In genomic region chr8:120948620-120949491, GRCm38 (mm10) we compare ENCODE assay signal across 11 mouse cellular contexts.
A peak's percentile ranks its signal among the peaks of the same experiment; 100 is the strongest.
DNase-seq lines count a peak whose midpoint lies in the region; ATAC-seq and TF ChIP-seq lines count a peak whose summit lies in the region.
"Had no signal": no experiment of that assay in that cellular context is flagged by ENCODE, and none has a peak within 500 bp of the region (broad histone marks: within the 10 kb centered on the region; RNA-seq: fewer than 3 reads in every experiment).

No protein-coding gene starts in this region.

- TF ChIP-seq CTCF in hindbrain, postnatal 0 days (IDR thresholded peaks at IDR 0.05; ENCODE audit: low read depth): no peak
- no peak for TF ChIP-seq CTCF in thymus, adult 2 months (IDR thresholded peaks at IDR 0.05; ENCODE audit: borderline replicate concordance, control insufficient read depth, extremely low read depth, insufficient read depth, low read length, poor library complexity)

- no peak overlapping the region for H3K9ac ChIP-seq in hindbrain, embryonic 11.5 days (ENCODE audit: low read depth, low read length)
- no peak overlapping the region for H3K9ac ChIP-seq in hindbrain, postnatal 0 days (replicated peaks; ENCODE audit: low read length)
- peak overlapping the region; percentile 55 for H3K9ac ChIP-seq in intestine, embryonic 16.5 days (ENCODE audit: low read depth, low read length)
- H3K9ac ChIP-seq: limb, embryonic 13.5 days; neural tube, embryonic 12.5 days had no signal

- H3K9me3 ChIP-seq in hindbrain, embryonic 11.5 days (ENCODE audit: control insufficient read depth, low read length): no peaks in the 10 kb centered on the region
- no peaks in the 10 kb centered on the region for H3K9me3 ChIP-seq in hindbrain, postnatal 0 days (ENCODE audit: low read length)
- H3K9me3 ChIP-seq in intestine, embryonic 16.5 days (ENCODE audit: control insufficient read depth, low read length): no peaks in the 10 kb centered on the region
- H3K9me3 ChIP-seq: limb, embryonic 13.5 days; neural tube, embryonic 12.5 days had no signal

- TF ChIP-seq POLR2A in thymus, adult 2 months (IDR thresholded peaks at IDR 0.05; ENCODE audit: control insufficient read depth, extremely low read depth, insufficient read depth, low read length, poor library complexity): no peak

- H3K4me1 ChIP-seq in hindbrain, embryonic 11.5 days (replicated peaks; ENCODE audit: control insufficient read depth, insufficient read depth, low read length): no peaks in the 10 kb centered on the region
- no peaks in the 10 kb centered on the region for H3K4me1 ChIP-seq in hindbrain, postnatal 0 days (ENCODE audit: insufficient read depth, low read length)
- peaks cover 12% of the 10 kb centered on the region for H3K4me1 ChIP-seq in thymus, adult 2 months (replicated peaks; ENCODE audit: control insufficient read depth, insufficient read depth, low read length)
- H3K4me1 ChIP-seq in intestine, embryonic 16.5 days (ENCODE audit: control insufficient read depth, insufficient read depth, low read length): peaks cover 39% of the 10 kb centered on the region

- H3K36me3 ChIP-seq in hindbrain, embryonic 11.5 days (ENCODE audit: control insufficient read depth, insufficient read depth, low read length): no peaks in the 10 kb centered on the region
- H3K36me3 ChIP-seq in hindbrain, postnatal 0 days (ENCODE audit: insufficient read depth, low read length): no peaks in the 10 kb centered on the region
- no peaks in the 10 kb centered on the region for H3K36me3 ChIP-seq in thymus, adult 2 months (ENCODE audit: control insufficient read depth, insufficient read depth, low read length)
- no peaks in the 10 kb centered on the region for H3K36me3 ChIP-seq in intestine, embryonic 16.5 days (ENCODE audit: control insufficient read depth, insufficient read depth, low read length)
- H3K36me3 ChIP-seq: limb, embryonic 13.5 days; neural tube, embryonic 12.5 days had no signal

- H3K27me3 ChIP-seq in hindbrain, embryonic 11.5 days (ENCODE audit: control insufficient read depth, insufficient read depth, low read length): peaks cover 11% of the 10 kb centered on the region
- H3K27me3 ChIP-seq in hindbrain, postnatal 0 days (ENCODE audit: insufficient read depth, low read length): no peaks in the 10 kb centered on the region
- H3K27me3 ChIP-seq in thymus, adult 2 months (ENCODE audit: control insufficient read depth, insufficient read depth, low read length): peaks cover 10% of the 10 kb centered on the region
- no peaks in the 10 kb centered on the region for H3K27me3 ChIP-seq in intestine, embryonic 16.5 days (replicated peaks; ENCODE audit: control insufficient read depth, insufficient read depth, low read length)

- DNase-seq in hindbrain, embryonic 11.5 days (ENCODE audit: low spot score): peak; percentile 22
- no peak for DNase-seq in hindbrain, postnatal 0 days (ENCODE audit: low spot score)
- no peak for DNase-seq in thymus, adult 2 months
- no peak for DNase-seq in thymus, postnatal 36 days
- DNase-seq in cerebellum, postnatal 25 days: no peak
- no peak for DNase-seq in layer of hippocampus, adult 18-20 months (ENCODE audit: low spot score in 2 of 2)
- no peak for DNase-seq in gastrocnemius, postnatal 4 days (ENCODE audit: low spot score in 2 of 2)
- DNase-seq: gastrocnemius, postnatal 10 days had no signal

- ATAC-seq in hindbrain, embryonic 11.5 days (ENCODE audit: low FRiP score): no peak
- ATAC-seq in hindbrain, postnatal 0 days: no peak
- no peak for ATAC-seq in intestine, embryonic 16.5 days

- no peak overlapping the region for H3K27ac ChIP-seq in hindbrain, embryonic 11.5 days (ENCODE audit: low read depth, low read length)
- H3K27ac ChIP-seq in hindbrain, postnatal 0 days: no peak overlapping the region
- no peak overlapping the region for H3K27ac ChIP-seq in thymus, adult 2 months (ENCODE audit: control insufficient read depth, insufficient read depth, low read length)
- peak overlapping the region; percentile 82 for H3K27ac ChIP-seq in intestine, embryonic 16.5 days (ENCODE audit: low read length)
- H3K27ac ChIP-seq: limb, embryonic 13.5 days; neural tube, embryonic 12.5 days had no signal

- no peak overlapping the region for H3K4me2 ChIP-seq in hindbrain, embryonic 11.5 days (replicated peaks; ENCODE audit: low read depth, low read length)
- no peak overlapping the region for H3K4me2 ChIP-seq in hindbrain, postnatal 0 days (ENCODE audit: low read depth, low read length)
- peak overlapping the region; percentile 35; the same call in 1 of the 2 replicates for H3K4me2 ChIP-seq in intestine, embryonic 16.5 days (ENCODE audit: low read depth, low read length)
- H3K4me2 ChIP-seq: limb, embryonic 13.5 days; neural tube, embryonic 12.5 days had no signal

- no peak overlapping the region for H3K4me3 ChIP-seq in hindbrain, embryonic 11.5 days (ENCODE audit: low read depth, low read length)
- H3K4me3 ChIP-seq in hindbrain, postnatal 0 days (ENCODE audit: low read length): no peak overlapping the region
- peak overlapping the region; percentile 17; the same call in 1 of the 2 replicates for H3K4me3 ChIP-seq in thymus, adult 2 months (ENCODE audit: control insufficient read depth, insufficient read depth, low read length)
- peak overlapping the region; percentile 18 for H3K4me3 ChIP-seq in intestine, embryonic 16.5 days (ENCODE audit: low read length)
- H3K4me3 ChIP-seq: limb, embryonic 13.5 days; neural tube, embryonic 12.5 days had no signal

- 57% methylated on average over 25 of the region's 25 CpGs for WGBS in hindbrain, embryonic 11.5 days
- 43% methylated on average over 25 of the region's 25 CpGs for WGBS in hindbrain, postnatal 0 days
- WGBS in thymus, adult 2 months: 9% methylated on average over 25 of the region's 25 CpGs
- WGBS in intestine, embryonic 16.5 days: 25% methylated on average over 25 of the region's 25 CpGs

Comparison
In these comparisons a context has a peak if more than half of its experiments do, and no peak if none do; other contexts are left out.
1. H3K4me3 ChIP-seq: peak in thymus, adult 2 months (single experiment) and intestine, embryonic 16.5 days (single experiment); none in hindbrain, embryonic 11.5 days (single experiment) and hindbrain, postnatal 0 days (single experiment).